Mouse (Mus musculus) mature B cell (primary cell): ENCODE data around the gene Pou4f2.

Source experiments
- in situ Hi-C: fragments of 300-500 bp; cut with MboI; formaldehyde crosslinking; loops from 2 replicates; pipeline ENCODE4 v1.14.3; 2019

The Pou4f2 gene

GRCm38 (mm10) chr8:78436071-78436651, at the start of gene Pou4f2:
Pou4f2 (minus strand) TSS chr8:78436645.
- in situ Hi-C loops = no loop called here

DNA sequence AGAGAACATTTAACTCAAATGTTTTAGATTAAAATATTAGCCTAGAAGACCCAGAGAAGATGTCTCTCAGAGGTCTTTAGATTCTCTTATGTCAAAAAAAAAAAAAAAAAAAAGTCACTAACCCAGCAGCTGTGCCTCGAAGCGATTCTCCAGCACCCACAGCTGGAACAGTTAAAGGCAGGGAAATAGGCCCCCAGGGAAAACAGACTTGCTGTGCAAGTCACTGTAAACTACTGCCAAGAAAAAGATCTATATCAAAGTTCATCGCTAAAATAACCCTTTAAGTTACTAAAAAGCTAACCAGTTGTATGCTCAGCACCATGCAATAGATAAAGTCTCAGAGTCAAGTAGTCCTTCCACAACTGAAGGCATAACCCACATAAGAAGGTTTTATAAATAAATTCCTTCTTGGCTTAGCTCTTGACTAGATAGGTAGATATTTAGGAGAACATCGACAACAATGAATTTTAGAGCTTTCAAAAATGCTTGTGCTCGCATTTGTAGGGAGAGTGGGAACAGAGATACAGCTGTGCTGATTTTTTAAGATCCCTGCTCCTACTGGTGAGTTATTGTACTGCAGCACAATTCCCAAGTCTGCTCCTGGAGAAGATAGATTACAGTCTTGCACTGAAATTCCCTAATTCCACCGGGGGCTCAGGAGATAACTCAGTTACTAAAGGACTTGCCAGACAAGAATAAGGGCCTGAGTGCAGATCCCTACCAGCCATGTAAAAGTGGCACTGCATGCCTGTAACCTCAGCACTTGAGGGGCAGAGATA, 40.8 kb upstream of the Pou4f2 start:
- in situ Hi-C loops = no loop called here

GRCm38 (mm10) chr8:78467889-78468288, 31.4 kb upstream of the Pou4f2 start:
- in situ Hi-C loops = no loop called here

- in situ Hi-C loops = no loop called here
These were observed 27.5 kb upstream of the Pou4f2 start for GRCm38 (mm10) chr8:78463941-78464340.

GRCm38 (mm10) chr8:78456441-78456840, 20.0 kb upstream of the Pou4f2 start:
- in situ Hi-C loops = no loop called here

- in situ Hi-C loops = no loop called here
These were observed 6.3 kb upstream of the Pou4f2 start for GRCm38 (mm10) chr8:78442781-78443180.

GRCm38 (mm10) chr8:78438121-78438520, 1.7 kb upstream of the Pou4f2 start:
- in situ Hi-C loops = no loop called here

GRCm38 (mm10) chr8:78437140-78438045, 948 bp upstream of the Pou4f2 start:
- in situ Hi-C loops = no loop called here

GRCm38 (mm10) chr8:78436661-78437060, 216 bp upstream of the Pou4f2 start:
- in situ Hi-C loops = no loop called here

- in situ Hi-C loops = no loop called here
These were observed 853 bp downstream of the Pou4f2 start for GRCm38 (mm10) chr8:78435624-78435960.

GRCm38 (mm10) chr8:78434823-78435623, 1.4 kb downstream of the Pou4f2 start:
- in situ Hi-C loops = no loop called here

DNA sequence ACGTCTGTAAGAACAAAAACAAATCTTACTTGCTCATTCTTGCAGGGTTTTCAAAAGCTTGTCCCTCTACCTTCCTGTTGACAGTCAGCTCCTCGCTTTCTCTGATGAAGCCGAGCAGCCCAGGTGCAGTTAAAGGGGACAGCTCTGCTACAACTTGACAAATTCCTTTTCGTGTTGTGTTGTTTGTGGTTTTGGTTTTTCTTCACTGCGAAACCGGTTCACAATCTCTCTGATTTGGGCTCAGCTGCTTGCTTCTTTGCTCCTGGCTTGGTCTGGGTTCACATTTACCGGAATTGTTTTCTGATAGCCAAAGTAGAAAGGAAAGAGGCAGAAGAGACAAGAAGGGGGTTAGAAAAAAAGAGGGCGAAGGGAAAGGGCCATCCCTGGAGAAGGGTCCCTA, 2.1 kb downstream of the Pou4f2 start:
- in situ Hi-C loops = no loop called here

GRCm38 (mm10) chr8:78433318-78433717, 3.1 kb downstream of the Pou4f2 start:
- in situ Hi-C loops = no loop called here

GRCm38 (mm10) chr8:78432451-78432850, 4.0 kb downstream of the Pou4f2 start:
- in situ Hi-C loops = no loop called here

- in situ Hi-C loops = no loop called here
These were observed 5.1 kb downstream of the Pou4f2 start for GRCm38 (mm10) chr8:78431356-78431755.

DNA sequence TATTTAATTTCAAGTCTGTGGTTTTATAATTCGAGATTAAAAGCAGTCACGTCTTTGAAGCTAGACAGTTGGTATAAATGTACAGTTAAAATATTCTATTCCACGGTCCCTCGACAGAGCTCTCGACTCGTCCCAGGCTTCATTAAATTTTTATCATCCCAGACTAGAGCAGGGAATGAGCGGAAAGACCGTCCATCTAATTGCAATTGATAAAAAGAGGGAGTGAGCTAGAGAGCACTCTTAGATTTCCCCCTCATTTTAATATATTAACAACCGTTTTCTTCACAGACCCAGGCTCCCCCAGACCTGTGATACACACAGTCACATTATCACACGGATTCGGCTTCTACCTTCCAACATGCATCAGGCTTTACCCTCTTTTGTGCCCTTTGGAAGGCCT, 8.3 kb downstream of the Pou4f2 start:
- in situ Hi-C loops = no loop called here

DNA sequence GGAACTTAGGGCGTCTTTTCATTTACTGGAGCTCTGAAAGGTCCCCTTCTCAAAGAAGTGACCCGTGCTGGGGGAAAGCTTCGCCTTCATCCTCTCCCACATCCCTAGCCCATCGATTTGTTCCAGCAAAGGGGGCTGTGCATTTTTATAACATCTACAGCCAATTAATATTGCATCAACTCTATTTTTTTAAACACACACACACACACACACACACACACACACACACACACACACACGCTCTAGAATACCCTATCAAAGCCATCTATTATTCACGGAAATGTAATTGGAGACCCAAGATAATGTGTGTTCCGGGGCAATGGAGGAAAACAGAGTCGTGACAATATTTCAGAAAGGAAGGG, 8.7 kb downstream of the Pou4f2 start:
- in situ Hi-C loops = no loop called here

DNA sequence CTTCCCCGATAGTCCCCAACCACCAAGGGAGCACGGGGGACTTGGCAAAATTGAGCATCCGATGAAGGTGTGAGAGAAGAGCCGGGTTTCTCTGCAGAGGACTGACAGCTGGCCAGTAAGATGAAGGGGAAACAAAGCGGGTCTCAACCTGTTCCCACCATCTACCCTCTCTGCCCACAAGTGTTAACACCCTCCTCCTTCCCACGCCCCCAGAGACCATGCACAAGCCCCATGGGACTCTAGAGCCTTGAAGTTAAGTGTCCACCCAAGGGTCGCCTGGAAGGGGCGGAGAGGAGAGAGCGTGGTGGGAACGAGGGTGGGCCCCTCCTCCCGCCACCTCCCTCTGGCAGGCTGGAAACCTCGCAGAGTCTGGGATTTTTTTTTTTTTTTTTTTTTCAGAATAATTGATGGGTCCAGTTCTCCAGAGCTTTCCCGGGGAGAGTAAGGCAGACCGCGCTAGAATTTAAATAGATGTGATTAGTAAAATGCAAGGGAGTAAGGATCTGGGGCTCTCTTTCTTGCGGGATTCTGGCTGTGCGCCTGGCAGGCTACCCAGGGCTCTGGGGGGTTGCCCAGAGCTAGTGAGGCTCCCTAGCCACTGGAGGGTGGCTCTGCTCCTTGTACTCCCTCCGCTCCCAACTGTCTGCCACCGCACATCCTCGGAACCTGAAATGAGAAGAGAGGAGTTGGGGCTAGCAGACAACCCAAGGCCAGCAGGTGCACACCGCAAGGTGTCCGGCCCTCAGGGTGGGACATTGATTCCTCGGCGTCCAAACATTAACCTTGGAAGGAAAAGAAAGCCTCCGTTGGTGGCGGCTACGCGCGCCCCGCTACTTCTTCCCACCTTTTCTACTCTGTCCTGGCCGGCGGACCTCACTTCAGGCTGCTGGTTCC, 9.3 kb downstream of the Pou4f2 start:
- in situ Hi-C loops = no loop called here

DNA sequence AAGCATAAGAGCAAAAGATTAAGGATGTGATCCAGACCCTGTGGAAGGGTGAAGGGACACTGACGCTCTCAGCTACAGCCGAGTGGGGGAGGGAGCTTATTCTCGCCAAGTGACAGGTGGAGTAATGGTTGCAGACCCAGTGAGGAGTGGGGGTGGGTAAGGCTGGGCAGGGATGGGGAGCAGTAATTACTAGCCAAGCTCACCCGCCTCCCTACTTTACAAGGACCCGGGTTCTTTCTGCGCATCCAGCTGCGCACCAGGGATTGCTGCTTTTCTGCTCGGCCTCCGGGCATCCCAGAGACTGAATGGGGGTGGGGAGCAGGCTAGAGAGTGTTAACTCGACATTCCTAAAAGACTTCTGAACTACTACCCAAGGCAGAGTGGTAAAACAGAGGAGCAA, 10.0 kb downstream of the Pou4f2 start:
- in situ Hi-C loops = no loop called here

- in situ Hi-C loops = no loop called here
These were observed 12.5 kb downstream of the Pou4f2 start for GRCm38 (mm10) chr8:78423937-78424336.

DNA sequence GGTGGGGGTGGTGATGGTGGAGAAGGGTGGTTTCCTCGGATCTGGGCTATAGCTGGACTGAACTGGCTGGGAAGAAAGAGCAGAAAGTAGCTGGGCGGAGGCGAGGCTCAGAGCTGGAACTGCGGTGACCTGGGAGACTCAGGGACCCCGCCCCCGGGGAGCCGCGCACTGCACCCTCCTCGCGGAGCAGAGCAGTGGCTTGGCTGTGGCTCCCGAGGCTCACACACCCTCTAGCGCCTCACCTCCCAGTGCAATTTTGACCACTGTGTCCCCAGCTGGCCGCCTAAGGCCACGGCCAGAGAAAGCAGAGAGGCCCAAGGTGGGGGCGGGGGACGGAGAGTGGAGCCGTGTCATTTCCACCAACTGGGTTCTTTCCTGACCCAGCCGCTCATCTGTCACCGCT, 16.3 kb downstream of the Pou4f2 start:
- in situ Hi-C loops = no loop called here
